Mouse (Mus musculus) hindbrain, embryonic 11.5 days (tissue): Measurements from ENCODE around the gene Pqlc2. TPM values are rescaled to one million over a fixed set of nuclear protein-coding genes. Genes with fewer than 3 reads are reported as not detected.
A peak's percentile ranks its signal among the peaks of the same experiment; 100 is the strongest.

Experiments used
- ATAC-seq: fragments of 200-750 bp; cut with Nextera tagmentation; 2 replicates; pipeline ENCODE4 v1.8.0; 2017; ENCODE audit warnings: mild to moderate bottlenecking, moderate TSS enrichment, moderate library complexity; ENCODE audit not compliant: low FRiP score
- DNase-seq: peaks from one replicate; pipeline ENCODE4 v3.0.0-alpha.2; 2015; ENCODE audit warnings: low spot score
- H3K27ac ChIP-seq: fragments of 300-500 bp; sonication (generic); 2 replicates; pipeline ENCODE4 v1.5.1; 2014; ENCODE audit warnings: mild to moderate bottlenecking, low read depth, low read length
- H3K27me3 ChIP-seq: fragments of 300-500 bp; sonication (generic); 2 replicates; pipeline ENCODE4 v1.6.1; 2014; ENCODE audit warnings: mild to moderate bottlenecking, low read length, moderate library complexity, mixed read lengths; ENCODE audit not compliant: control insufficient read depth, insufficient read depth
- H3K36me3 ChIP-seq: fragments of 300-500 bp; sonication (generic); 2 replicates; pipeline ENCODE4 v1.6.1; 2014; ENCODE audit warnings: mild to moderate bottlenecking, low read length, moderate library complexity, mixed read lengths; ENCODE audit not compliant: control insufficient read depth, insufficient read depth
- H3K4me1 ChIP-seq: fragments of 300-500 bp; sonication (generic); replicated peaks from 2 replicates; pipeline ENCODE4 v1.6.1; 2014; ENCODE audit warnings: low read length, mixed read lengths; ENCODE audit not compliant: control insufficient read depth, insufficient read depth
- H3K4me2 ChIP-seq: fragments of 300-500 bp; sonication (generic); replicated peaks from 2 replicates; pipeline ENCODE4 v1.6.1; 2014; ENCODE audit warnings: mild to moderate bottlenecking, low read depth, low read length
- H3K4me3 ChIP-seq: fragments of 300-500 bp; sonication (generic); 2 replicates; pipeline ENCODE4 v1.5.1; 2014; ENCODE audit warnings: low read depth, low read length
- H3K9ac ChIP-seq: fragments of 300-500 bp; sonication (generic); 2 replicates; pipeline ENCODE4 v1.6.1; 2014; ENCODE audit warnings: low read depth, low read length
- H3K9me3 ChIP-seq: fragments of 300-500 bp; sonication (generic); 2 replicates; pipeline ENCODE4 v1.6.1; 2016; ENCODE audit warnings: low read length; ENCODE audit not compliant: control insufficient read depth
- WGBS: fragments of 180-500 bp; shearing (Covaris S2); extraction: QIAGEN DNeasy Blood & Tissue Kit; methylation state at CpG from one replicate; pipeline ENCODE4 v1.1.7; 2014; 5-methylcytosine and 5-hydroxymethylcytosine counted together
- polyA plus RNA-seq: library from polyadenylated mRNA; unstranded; fragments of >200 nt; fragmentation: Nextera tagmentation; extraction: Ambion mirVana; gene quantifications from 2 replicates; pipeline ENCODE4 v1.2.1, GENCODE M21; 2014

Gene Pqlc2
- polyA plus RNA-seq, 1 experiment from 2014 or later, result 11.8 TPM

DNA sequence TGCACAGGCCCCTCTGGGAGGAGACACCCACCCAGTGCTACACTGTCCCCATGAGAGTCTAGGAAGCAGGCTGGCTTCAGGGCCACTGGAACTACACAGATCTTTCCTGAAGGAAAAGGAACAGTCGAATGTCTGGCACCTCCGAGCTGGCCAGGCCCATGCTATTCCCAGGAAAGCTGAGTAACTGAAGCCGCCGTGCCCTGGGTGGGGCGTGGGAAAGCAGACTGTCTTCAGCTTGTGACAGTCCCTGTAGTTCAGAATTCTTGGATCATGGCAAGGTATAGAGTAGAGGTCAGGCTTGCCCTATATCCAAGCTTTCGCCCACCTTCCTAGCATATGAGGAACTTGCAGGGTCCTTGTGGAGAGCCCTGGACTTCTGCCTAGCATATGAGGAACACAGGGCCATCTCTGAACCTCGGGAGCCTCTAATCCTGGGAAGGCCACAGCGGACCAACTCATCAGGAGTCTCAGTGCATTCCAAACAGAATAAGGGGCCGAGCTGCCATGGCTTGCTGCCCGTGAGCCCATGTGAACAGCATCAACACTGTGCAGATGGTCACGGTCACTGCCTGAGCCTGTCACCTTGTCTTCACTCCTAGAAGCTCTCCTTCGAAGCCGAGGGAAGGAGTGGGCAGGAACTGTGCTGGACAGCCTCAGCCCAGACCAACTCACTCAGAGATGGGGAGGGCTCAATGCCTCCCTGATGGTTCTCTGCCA, 44.6 kb downstream of the Pqlc2 start:
- no peaks in the 10 kb centered on the region for H3K36me3 ChIP-seq
- H3K9ac ChIP-seq, result no peak overlapping the region
- no peak overlapping the region for H3K4me2 ChIP-seq
- H3K4me1 ChIP-seq, result no peaks in the 10 kb centered on the region
- no peak overlapping the region for H3K4me3 ChIP-seq
- no peak for ATAC-seq
- no peaks in the 10 kb centered on the region for H3K27me3 ChIP-seq
- DNase-seq, result no peak
- WGBS, result 90% methylated on average over 13 of the region's 13 CpGs
- H3K9me3 ChIP-seq, result no peaks in the 10 kb centered on the region
- no peak overlapping the region for H3K27ac ChIP-seq

DNA sequence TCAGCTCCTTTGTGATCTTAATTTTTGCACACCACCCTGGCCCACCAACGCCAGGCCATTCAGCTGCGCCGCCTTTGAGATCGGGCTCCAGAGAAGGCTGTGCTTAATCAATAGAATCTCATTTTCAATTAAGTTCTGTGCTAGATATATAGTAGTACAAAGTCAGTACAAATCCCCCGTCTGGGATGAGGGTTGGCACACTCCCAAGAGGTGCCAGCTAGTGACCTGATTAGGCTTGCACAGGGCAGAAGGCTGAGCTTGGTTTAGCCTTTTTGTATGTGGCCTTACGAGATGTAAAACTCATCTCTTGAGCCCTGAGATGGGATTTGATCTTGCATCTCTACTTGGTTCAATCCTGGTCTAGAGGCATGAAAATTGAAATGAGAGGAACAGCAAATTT, 47.5 kb downstream of the Pqlc2 start:
- H3K27me3 ChIP-seq, result no peaks in the 10 kb centered on the region
- no peak overlapping the region for H3K4me2 ChIP-seq
- no peak overlapping the region for H3K9ac ChIP-seq
- ATAC-seq, result no peak
- DNase-seq, result no peak
- no peak overlapping the region for H3K4me3 ChIP-seq
- H3K9me3 ChIP-seq, result no peaks in the 10 kb centered on the region
- peaks cover 4% of the 10 kb centered on the region; the same call in 1 of the 2 replicates for H3K36me3 ChIP-seq
- H3K27ac ChIP-seq, result no peak overlapping the region
- no peaks in the 10 kb centered on the region for H3K4me1 ChIP-seq
- WGBS, result 92% methylated on average over 6 of the region's 6 CpGs

DNA sequence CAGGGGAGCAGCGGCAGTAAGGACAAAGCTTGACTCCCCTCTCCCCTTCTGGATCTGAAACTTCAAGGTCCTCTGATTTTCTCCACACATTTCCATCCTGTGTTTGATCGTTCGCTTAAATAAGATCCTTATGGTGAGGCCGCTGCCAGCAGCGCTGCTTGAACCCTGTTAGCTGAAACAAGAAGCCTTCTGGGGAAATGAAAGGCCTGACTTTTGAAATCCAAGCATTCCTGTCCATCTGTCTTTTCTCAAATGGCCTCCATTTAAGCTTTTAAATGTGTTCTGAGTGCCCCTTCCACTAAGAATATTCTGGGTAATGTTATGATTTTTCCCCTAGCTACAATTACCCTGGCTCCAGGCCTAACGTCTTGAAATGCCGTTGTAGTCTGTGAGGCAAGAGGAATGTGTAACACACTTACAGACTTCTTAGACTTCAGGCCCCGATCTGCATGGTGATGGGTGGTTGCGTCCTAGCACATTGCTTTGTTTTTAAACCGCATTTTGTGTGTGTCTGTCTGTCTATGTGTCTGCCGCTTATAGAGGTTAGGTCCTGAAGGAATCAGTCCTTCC, 51.1 kb downstream of the Pqlc2 start:
- H3K9me3 ChIP-seq, result no peaks in the 10 kb centered on the region
- no peak overlapping the region for H3K4me3 ChIP-seq
- H3K4me2 ChIP-seq, result no peak overlapping the region
- peaks cover 7% of the 10 kb centered on the region for H3K36me3 ChIP-seq
- H3K27ac ChIP-seq, result peak overlapping the region; percentile 56; the same call in 1 of the 2 replicates
- H3K27me3 ChIP-seq, result no peaks in the 10 kb centered on the region
- ATAC-seq (no peak), DNase-seq (no peak)
- H3K4me1 ChIP-seq, result no peaks in the 10 kb centered on the region
- H3K9ac ChIP-seq, result no peak overlapping the region
- 76% methylated on average over 11 of the region's 11 CpGs for WGBS

GRCm38 (mm10) chr4:139258621-139259301, 51.7 kb downstream of the Pqlc2 start:
- DNase-seq (no peak), ATAC-seq (no peak)
- peaks cover 7% of the 10 kb centered on the region for H3K36me3 ChIP-seq
- no peaks in the 10 kb centered on the region for H3K9me3 ChIP-seq
- peak overlapping the region; percentile 36 for H3K27ac ChIP-seq
- H3K9ac ChIP-seq, result no peak overlapping the region
- H3K4me3 ChIP-seq, result no peak overlapping the region
- no peaks in the 10 kb centered on the region for H3K27me3 ChIP-seq
- 82% methylated on average over 6 of the region's 6 CpGs for WGBS
- H3K4me2 ChIP-seq, result no peak overlapping the region
- no peaks in the 10 kb centered on the region for H3K4me1 ChIP-seq

GRCm38 (mm10) chr4:139256708-139257107, 53.8 kb downstream of the Pqlc2 start:
- Histone ChIP-seq H3K9me3 (no peaks in the 10 kb centered on the region), H3K4me1 (0 out of 2 replicates have a peak, but pooled peaks cover under 1% of the 10 kb centered on the region), H3K4me3 (no peak overlapping the region), H3K27me3 (no peaks in the 10 kb centered on the region), H3K9ac (no peak overlapping the region), H3K4me2 (no peak overlapping the region), H3K36me3 (peaks cover 7% of the 10 kb centered on the region), H3K27ac (no peak overlapping the region)
- DNase-seq (no peak), ATAC-seq (no peak)
- 93% methylated on average over 8 of the region's 8 CpGs for WGBS

DNA sequence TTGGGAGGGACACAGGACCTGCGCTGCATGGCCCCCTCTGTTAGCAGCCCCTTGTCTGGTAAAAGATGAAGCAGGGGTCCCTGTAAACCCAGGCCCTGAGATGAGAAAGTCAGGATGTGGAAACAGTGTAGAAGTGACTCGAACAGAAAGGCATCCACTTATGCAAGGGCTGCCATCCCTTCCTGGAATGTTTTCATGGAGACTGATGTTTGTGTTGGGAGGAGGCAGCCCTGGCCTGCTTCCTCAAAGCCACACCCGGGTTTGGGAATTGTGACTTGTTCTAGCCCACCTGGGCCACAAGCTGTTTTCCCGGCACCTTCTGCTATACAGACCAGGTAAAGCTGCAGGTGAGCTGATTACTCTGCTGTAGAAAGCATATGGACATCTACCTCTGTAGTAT, 54.4 kb downstream of the Pqlc2 start:
- no peak for ATAC-seq
- Histone ChIP-seq H3K4me1 (0 out of 2 replicates have a peak, but pooled peaks cover 3% of the 10 kb centered on the region), H3K4me3 (no peak overlapping the region), H3K4me2 (no peak overlapping the region), H3K36me3 (peaks cover 7% of the 10 kb centered on the region), H3K27ac (no peak overlapping the region), H3K9ac (no peak overlapping the region), H3K27me3 (no peaks in the 10 kb centered on the region), H3K9me3 (no peaks in the 10 kb centered on the region)
- WGBS, result 91% methylated on average over 4 of the region's 4 CpGs
- no peak for DNase-seq

GRCm38 (mm10) chr4:139253206-139253605, 57.3 kb downstream of the Pqlc2 start:
- DNase-seq, result no peak
- Histone ChIP-seq H3K27me3 (no peaks in the 10 kb centered on the region), H3K9ac (no peak overlapping the region), H3K4me3 (no peak overlapping the region), H3K36me3 (peaks cover 6% of the 10 kb centered on the region), H3K27ac (no peak overlapping the region), H3K9me3 (no peaks in the 10 kb centered on the region), H3K4me1 (0 out of 2 replicates have a peak, but pooled peaks cover 3% of the 10 kb centered on the region), H3K4me2 (no peak overlapping the region)
- WGBS, result 80% methylated on average over 9 of the region's 9 CpGs
- ATAC-seq, result no peak

- no peaks in the 10 kb centered on the region for H3K9me3 ChIP-seq
- H3K36me3 ChIP-seq, result no peaks in the 10 kb centered on the region; the same call in 1 of the 2 replicates
- H3K4me1 ChIP-seq, result 0 out of 2 replicates have a peak, but pooled peaks cover 5% of the 10 kb centered on the region
- H3K27ac ChIP-seq, result no peak overlapping the region
- 49% methylated on average over 22 of the region's 22 CpGs for WGBS
- peak; percentile 80 for DNase-seq
- H3K4me3 ChIP-seq, result no peak overlapping the region
- H3K9ac ChIP-seq, result no peak overlapping the region
- no peak for ATAC-seq
- H3K27me3 ChIP-seq, result no peaks in the 10 kb centered on the region
- no peak overlapping the region for H3K4me2 ChIP-seq
These were observed 58.3 kb downstream of the Pqlc2 start for GRCm38 (mm10) chr4:139252051-139252760.
